Mouse (Mus musculus) stomach, embryonic 14.5 days (tissue): ENCODE results near the gene Atp2b2. TPM values are rescaled to one million over a fixed set of nuclear protein-coding genes. Genes with fewer than 3 reads are reported as not detected.

Source experiments
- ATAC-seq: fragments of 200-750 bp; cut with Nextera tagmentation; 2 replicates; pipeline ENCODE4 v1.8.0; 2017; ENCODE audit warnings: low read depth, moderate TSS enrichment; ENCODE audit not compliant: insufficient number of reproducible peaks, insufficient read depth, low FRiP score
- H3K27ac ChIP-seq: fragments of 300-500 bp; sonication (generic); 2 replicates; pipeline ENCODE4 v1.5.1; 2014; ENCODE audit warnings: mild to moderate bottlenecking, low read length, moderate library complexity, mixed read lengths
- H3K27me3 ChIP-seq: fragments of 300-500 bp; sonication (generic); 2 replicates; pipeline ENCODE4 v1.6.1; 2014; ENCODE audit warnings: low read length, control low read depth, mixed read lengths; ENCODE audit not compliant: control insufficient read depth, insufficient read depth
- H3K36me3 ChIP-seq: fragments of 300-500 bp; sonication (generic); 2 replicates; pipeline ENCODE4 v1.6.1; 2014; ENCODE audit warnings: mild to moderate bottlenecking, control low read depth, low read length, moderate library complexity, mixed read lengths; ENCODE audit not compliant: control insufficient read depth, insufficient read depth
- H3K4me1 ChIP-seq: fragments of 300-500 bp; sonication (generic); 2 replicates; pipeline ENCODE4 v1.6.1; 2014; ENCODE audit warnings: low read length, control low read depth, mixed read lengths; ENCODE audit not compliant: control insufficient read depth, insufficient read depth
- H3K4me2 ChIP-seq: fragments of 300-500 bp; sonication (generic); replicated peaks from 2 replicates; pipeline ENCODE4 v1.6.1; 2014; ENCODE audit warnings: low read depth, low read length, control low read depth
- H3K4me3 ChIP-seq: fragments of 300-500 bp; sonication (generic); 2 replicates; pipeline ENCODE4 v1.5.1; 2014; ENCODE audit warnings: low read depth, low read length, control low read depth
- H3K9ac ChIP-seq: fragments of 300-500 bp; sonication (generic); replicated peaks from 2 replicates; pipeline ENCODE4 v1.6.1; 2014; ENCODE audit warnings: low read depth, mild to moderate bottlenecking, control low read depth, low read length, moderate library complexity, mixed read lengths
- H3K9me3 ChIP-seq: fragments of 300-500 bp; sonication (generic); 2 replicates; pipeline ENCODE4 v1.6.1; 2016; ENCODE audit warnings: low read depth, low read length, control low read depth; ENCODE audit not compliant: control insufficient read depth
- WGBS: fragments of 180-500 bp; shearing (Covaris S2); extraction: QIAGEN DNeasy Blood & Tissue Kit; methylation state at CpG from one replicate; pipeline ENCODE4 v1.1.7; 2014; 5-methylcytosine and 5-hydroxymethylcytosine counted together
- polyA plus RNA-seq: library from polyadenylated mRNA; unstranded; fragments of >200 nt; fragmentation: Nextera tagmentation; extraction: Ambion mirVana; gene quantifications from 2 replicates; pipeline ENCODE4 v1.2.1, GENCODE M21; 2014

The Atp2b2 gene
- polyA plus RNA-seq, 1 experiment from 2014 or later: 2.4 TPM

DNA sequence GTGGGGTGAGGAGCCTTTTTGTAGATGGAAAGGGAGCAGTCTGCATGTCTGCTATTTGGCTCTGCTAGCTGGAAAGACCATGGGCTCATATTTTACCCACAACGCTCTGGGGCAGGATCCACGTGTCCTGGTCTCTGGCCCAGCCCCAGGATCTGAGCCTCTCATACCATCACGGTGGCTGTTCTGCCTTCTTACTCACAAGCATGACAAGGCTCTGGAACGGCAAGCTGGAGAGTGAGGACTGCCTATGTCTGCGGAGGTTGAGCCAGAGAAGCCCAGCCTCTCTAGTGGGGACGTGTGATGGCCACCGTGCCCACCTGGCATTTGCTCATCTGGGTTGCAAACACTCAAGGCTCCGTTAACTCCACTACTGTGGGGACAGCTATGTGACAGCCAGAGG, 63.7 kb downstream of the Atp2b2 start:
- no peak for ATAC-seq

DNA sequence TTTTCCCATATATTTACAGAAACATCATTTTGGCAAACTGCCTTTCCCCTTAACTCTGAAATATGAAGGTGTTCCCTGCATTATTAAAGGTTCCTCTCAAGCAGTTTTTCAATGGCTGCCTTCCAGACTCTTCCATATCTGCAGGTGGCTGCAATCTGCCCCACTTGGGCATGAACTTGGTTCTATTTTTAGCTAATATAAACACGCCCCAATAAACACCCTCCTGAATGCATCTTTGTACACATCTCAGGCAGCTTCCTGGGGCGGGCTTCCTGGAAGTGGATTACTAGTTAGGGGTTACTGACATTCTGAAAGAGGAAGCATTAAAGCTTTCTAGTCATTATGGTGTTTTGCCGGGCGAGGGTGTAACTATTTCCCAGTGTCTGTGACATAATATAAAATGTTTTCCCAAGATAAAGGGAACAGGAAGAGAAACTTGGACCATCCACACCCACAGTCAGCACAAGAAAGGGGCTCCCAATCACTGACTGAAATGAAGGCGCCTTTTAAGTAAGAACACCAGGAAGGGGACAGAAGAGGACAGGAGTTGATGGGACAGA, 64.2 kb downstream of the Atp2b2 start:
- Histone ChIP-seq H3K4me3 (no peak overlapping the region), H3K9me3 (no peaks in the 10 kb centered on the region), H3K4me2 (no peak overlapping the region), H3K9ac (no peak overlapping the region), H3K36me3 (no peaks in the 10 kb centered on the region), H3K27me3 (no peaks in the 10 kb centered on the region), H3K27ac (no peak overlapping the region), H3K4me1 (no peaks in the 10 kb centered on the region)
- ATAC-seq: no peak
- 64% methylated on average over 5 of the region's 5 CpGs for WGBS

More for the DNA sequence above, 63.7 kb downstream of the Atp2b2 start:
- Histone ChIP-seq H3K9ac (no peak overlapping the region), H3K36me3 (no peaks in the 10 kb centered on the region), H3K27ac (no peak overlapping the region), H3K4me2 (no peak overlapping the region), H3K4me3 (no peak overlapping the region), H3K27me3 (no peaks in the 10 kb centered on the region), H3K4me1 (no peaks in the 10 kb centered on the region), H3K9me3 (no peaks in the 10 kb centered on the region)
- WGBS: 87% methylated on average over 8 of the region's 8 CpGs

DNA sequence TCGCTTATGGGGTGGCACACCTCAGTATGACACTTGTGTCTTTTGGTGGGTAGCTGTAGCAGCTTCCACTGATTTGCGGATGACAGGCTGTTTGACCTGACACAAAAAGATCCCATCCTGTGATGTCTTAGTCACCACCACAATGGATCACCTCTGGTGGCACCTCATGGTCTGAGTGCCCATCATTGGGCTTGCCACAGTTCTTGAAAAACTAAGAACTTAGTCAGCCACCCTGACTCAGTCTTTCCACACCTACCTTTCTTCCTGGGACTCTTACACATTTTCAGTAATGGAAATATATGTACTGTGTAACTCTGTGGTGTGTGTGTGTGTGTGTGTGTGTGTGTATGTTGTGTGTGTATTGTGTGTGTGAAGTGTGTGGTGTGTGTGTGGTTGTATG, 71.5 kb downstream of the Atp2b2 start:
- no peak overlapping the region for H3K27ac ChIP-seq
- no peaks in the 10 kb centered on the region for H3K9me3 ChIP-seq
- no peak overlapping the region for H3K4me2 ChIP-seq
- H3K4me1 ChIP-seq: no peaks in the 10 kb centered on the region
- H3K36me3 ChIP-seq: no peaks in the 10 kb centered on the region
- WGBS: 67% methylated on average over 2 of the region's 2 CpGs
- no peaks in the 10 kb centered on the region for H3K27me3 ChIP-seq
- H3K9ac ChIP-seq: no peak overlapping the region
- no peak overlapping the region for H3K4me3 ChIP-seq
- ATAC-seq: no peak

DNA sequence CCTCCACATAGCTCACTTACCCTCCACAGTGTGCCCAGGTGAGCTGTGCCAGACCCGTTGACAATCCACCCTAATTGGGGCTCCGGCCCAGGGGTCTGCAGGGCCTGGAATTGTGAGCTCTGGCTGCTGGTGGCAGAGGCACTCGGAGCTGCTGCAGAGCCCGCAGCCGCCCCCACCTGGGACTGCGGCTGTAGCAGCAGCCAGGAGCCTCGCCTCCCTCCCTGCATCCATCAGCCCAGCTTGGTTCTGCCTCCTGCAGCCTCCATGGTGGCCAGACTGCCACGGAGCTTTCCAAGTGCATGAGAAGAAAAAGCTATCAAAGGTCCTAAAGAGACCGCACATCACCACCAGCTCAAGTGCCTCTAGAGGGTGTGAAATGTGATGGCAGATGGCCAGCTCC, 71.9 kb downstream of the Atp2b2 start:
- no peak overlapping the region for H3K4me3 ChIP-seq
- no peaks in the 10 kb centered on the region for H3K4me1 ChIP-seq
- 48% methylated on average over 9 of the region's 9 CpGs for WGBS
- no peak overlapping the region for H3K9ac ChIP-seq
- H3K4me2 ChIP-seq: no peak overlapping the region
- no peak for ATAC-seq
- H3K36me3 ChIP-seq: no peaks in the 10 kb centered on the region
- no peaks in the 10 kb centered on the region for H3K9me3 ChIP-seq
- H3K27me3 ChIP-seq: no peaks in the 10 kb centered on the region
- no peak overlapping the region for H3K27ac ChIP-seq

DNA sequence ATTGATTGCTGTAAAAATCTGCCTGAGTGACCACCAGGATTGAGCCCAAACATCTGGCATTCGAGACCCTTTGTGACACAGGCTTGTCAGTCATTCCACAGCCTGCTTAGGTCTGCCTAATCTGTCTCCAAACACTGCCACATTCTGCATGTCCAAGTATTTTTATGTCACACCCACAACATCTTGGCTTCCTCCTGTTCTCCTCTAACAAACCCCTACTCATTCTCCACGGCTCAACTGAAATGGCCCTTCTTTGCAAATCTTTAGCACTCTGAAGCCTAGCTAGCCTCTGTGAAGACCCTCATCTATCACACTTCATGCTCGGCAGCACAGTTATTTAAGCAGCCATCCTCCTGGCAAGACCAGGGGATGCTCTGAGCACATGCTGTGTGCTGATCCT, 72.7 kb downstream of the Atp2b2 start:
- 39% methylated on average over 3 of the region's 3 CpGs for WGBS
- H3K4me2 ChIP-seq: no peak overlapping the region
- no peak overlapping the region for H3K27ac ChIP-seq
- no peaks in the 10 kb centered on the region for H3K4me1 ChIP-seq
- H3K27me3 ChIP-seq: no peaks in the 10 kb centered on the region
- ATAC-seq: no peak
- no peaks in the 10 kb centered on the region for H3K36me3 ChIP-seq
- no peaks in the 10 kb centered on the region for H3K9me3 ChIP-seq
- no peak overlapping the region for H3K4me3 ChIP-seq
- H3K9ac ChIP-seq: no peak overlapping the region

DNA sequence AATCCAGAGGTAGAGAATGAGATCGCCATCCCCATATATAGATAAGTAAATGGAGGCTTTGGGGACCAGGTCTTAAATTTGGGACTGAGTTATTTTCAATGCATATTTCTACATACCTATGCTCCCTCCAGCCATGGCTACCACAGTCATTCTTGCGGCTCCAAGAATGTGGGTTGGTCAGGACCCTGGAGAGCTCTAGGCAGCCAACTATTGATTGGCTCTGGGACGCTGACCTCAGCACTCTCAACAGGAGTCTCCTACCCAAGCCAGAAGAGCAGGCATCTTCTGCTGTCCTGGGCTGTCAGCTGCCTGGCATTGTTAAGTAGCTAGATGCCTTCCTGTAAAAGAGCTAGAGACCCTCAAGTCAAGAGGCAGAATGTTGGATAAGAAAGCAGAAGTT, 79.6 kb downstream of the Atp2b2 start:
- Histone ChIP-seq H3K9me3 (no peaks in the 10 kb centered on the region), H3K27me3 (no peaks in the 10 kb centered on the region), H3K36me3 (no peaks in the 10 kb centered on the region), H3K4me3 (no peak overlapping the region), H3K27ac (no peak overlapping the region), H3K4me2 (no peak overlapping the region), H3K4me1 (no peaks in the 10 kb centered on the region), H3K9ac (no peak overlapping the region)
- ATAC-seq: no peak
- WGBS: 9% methylated on average over 3 of the region's 3 CpGs

DNA sequence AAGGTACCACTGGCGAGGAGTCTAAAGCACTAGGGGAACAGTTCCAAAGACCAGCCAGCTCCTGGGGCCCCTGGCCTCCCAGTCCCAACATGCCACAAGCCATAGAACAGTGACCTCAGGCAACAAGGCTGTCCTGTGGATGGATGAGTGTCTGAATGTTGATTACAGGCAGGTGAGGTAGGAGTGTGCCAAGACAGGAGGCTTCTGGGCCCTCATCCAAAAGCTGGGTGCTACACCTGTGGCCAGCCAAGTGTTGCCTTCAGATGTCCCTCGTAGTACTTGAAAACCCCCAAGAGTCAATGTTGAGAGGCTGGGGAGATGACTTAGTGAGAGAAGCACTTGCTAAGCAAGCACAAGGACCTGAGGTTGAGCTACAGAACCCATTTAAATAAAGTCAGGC, 80.8 kb downstream of the Atp2b2 start:
- 81% methylated on average over 2 of the region's 2 CpGs for WGBS
- ATAC-seq: no peak

DNA sequence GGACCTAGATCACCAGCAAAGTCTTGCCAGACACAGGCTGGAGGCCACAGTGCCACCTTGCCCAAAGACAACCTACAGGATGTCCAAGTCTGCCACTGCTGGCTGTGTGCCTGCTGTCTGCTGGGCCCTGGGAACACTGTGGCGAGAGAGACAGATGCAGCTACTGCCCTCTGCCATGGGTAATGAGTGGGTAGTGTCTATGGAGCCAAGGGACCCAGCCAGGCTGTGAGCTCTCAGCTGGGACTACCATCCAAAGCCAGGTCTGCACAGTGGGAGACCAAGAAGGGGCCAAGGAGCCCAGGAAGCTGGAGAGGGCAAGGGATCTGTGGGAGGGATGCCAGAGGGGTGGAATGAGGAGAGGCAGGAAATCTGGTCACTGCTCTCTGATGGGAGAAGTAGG, 83.1 kb downstream of the Atp2b2 start:
- Histone ChIP-seq H3K27ac (no peak overlapping the region), H3K4me1 (0 out of 2 replicates have a peak, but pooled peaks cover 4% of the 10 kb centered on the region), H3K27me3 (no peaks in the 10 kb centered on the region), H3K9ac (no peak overlapping the region), H3K4me2 (no peak overlapping the region), H3K9me3 (no peaks in the 10 kb centered on the region), H3K4me3 (no peak overlapping the region), H3K36me3 (no peaks in the 10 kb centered on the region)
- no peak for ATAC-seq
- WGBS: 67% methylated on average over 1 of the region's 1 CpGs

More for the DNA sequence above, 80.8 kb downstream of the Atp2b2 start:
- no peaks in the 10 kb centered on the region for H3K9me3 ChIP-seq
- no peak overlapping the region for H3K4me2 ChIP-seq
- no peak overlapping the region for H3K4me3 ChIP-seq
- H3K9ac ChIP-seq: no peak overlapping the region
- no peaks in the 10 kb centered on the region for H3K36me3 ChIP-seq
- no peaks in the 10 kb centered on the region for H3K27me3 ChIP-seq
- H3K4me1 ChIP-seq: 0 out of 2 replicates have a peak, but pooled peaks cover 2% of the 10 kb centered on the region
- H3K27ac ChIP-seq: no peak overlapping the region

DNA sequence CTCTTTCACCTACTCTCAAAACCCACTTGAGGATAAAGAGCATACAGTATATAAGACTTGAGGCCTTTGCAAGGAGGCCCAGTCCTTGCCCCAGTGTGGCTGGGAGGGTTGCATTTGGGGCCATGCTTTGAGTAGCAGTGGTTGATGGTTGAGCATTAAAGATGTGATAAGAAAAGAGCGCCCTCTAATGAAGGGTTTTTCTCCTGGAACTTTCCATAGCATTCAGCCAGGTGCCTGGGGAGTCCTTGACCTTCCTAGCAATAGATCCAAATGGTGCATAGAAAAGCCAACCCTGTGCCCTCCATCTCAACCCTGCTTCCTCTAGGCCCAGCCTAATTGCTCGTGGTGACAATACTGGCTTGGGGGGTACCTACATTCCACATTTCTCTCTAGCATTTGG, 83.7 kb downstream of the Atp2b2 start:
- no peak for ATAC-seq
- 0 out of 2 replicates have a peak, but pooled peaks cover 4% of the 10 kb centered on the region for H3K4me1 ChIP-seq
- no peak overlapping the region for H3K4me3 ChIP-seq
- H3K9me3 ChIP-seq: no peaks in the 10 kb centered on the region
- H3K27ac ChIP-seq: no peak overlapping the region
- 68% methylated on average over 2 of the region's 2 CpGs for WGBS
- no peak overlapping the region for H3K9ac ChIP-seq
- H3K36me3 ChIP-seq: no peaks in the 10 kb centered on the region
- no peak overlapping the region for H3K4me2 ChIP-seq
- H3K27me3 ChIP-seq: no peaks in the 10 kb centered on the region
